Mouse (Mus musculus): ENCODE measurements at regions not wholly inside any gene's neighbourhood (a gene's known extent, or its start where the extent isn't known, plus 50 kb on each side); places are given as distances from the start of the nearest gene placed in this dataset.

- TF ChIP-seq CTCF (IDR thresholded peaks at IDR 0.05) (no peak), POLR2A (IDR thresholded peaks at IDR 0.05; ENCODE audit: insufficient read depth, low read depth, low read length) (no peak)
Measured at GRCm38 (mm10) chr5:73797980-73798379, 146.8 kb downstream of the Spata18 start.

All from heart, adult 2 months (tissue).